Mouse (Mus musculus) midbrain, postnatal 0 days (tissue): ENCODE measurements around the gene Zfp810. TPM values are rescaled to one million over a fixed set of nuclear protein-coding genes. Genes with fewer than 3 reads are reported as not detected.
A peak's percentile ranks its signal among the peaks of the same experiment; 100 is the strongest.
"Not testable (repeated sequence)": the region's sequence is repeated elsewhere in the genome, so short reads cannot be mapped to it uniquely, and the experiment has no call there.

ENCODE experiments used
- ATAC-seq: fragments of 200-750 bp; cut with Nextera tagmentation; 2 replicates; pipeline ENCODE4 v1.8.0; 2017; ENCODE audit warnings: moderate number of reproducible peaks, mild to moderate bottlenecking, moderate TSS enrichment, moderate library complexity; ENCODE audit not compliant: low FRiP score
- DNase-seq: peaks from one replicate; pipeline ENCODE4 v3.0.0-alpha.2; 2015; ENCODE audit warnings: low spot score
- H3K27ac ChIP-seq: fragments of 300-500 bp; sonication (generic); 2 replicates; pipeline ENCODE4 v1.5.1; 2014; ENCODE audit warnings: low read depth, mild to moderate bottlenecking, low read length, mixed read lengths
- H3K27me3 ChIP-seq: fragments of 300-500 bp; sonication (generic); 2 replicates; pipeline ENCODE4 v1.6.1; 2014; ENCODE audit warnings: low read length, control low read depth, mixed read lengths; ENCODE audit not compliant: insufficient read depth
- H3K36me3 ChIP-seq: fragments of 300-500 bp; sonication (generic); 2 replicates; pipeline ENCODE4 v1.6.1; 2014; ENCODE audit warnings: low read length, control low read depth, mixed read lengths; ENCODE audit not compliant: insufficient read depth
- H3K4me1 ChIP-seq: fragments of 300-500 bp; sonication (generic); 2 replicates; pipeline ENCODE4 v1.6.1; 2014; ENCODE audit warnings: mild to moderate bottlenecking, control low read depth, antibody characterized with exemption, low read length, mixed read lengths; ENCODE audit not compliant: insufficient read depth
- H3K4me2 ChIP-seq: fragments of 300-500 bp; sonication (generic); 2 replicates; pipeline ENCODE4 v1.6.1; 2014; ENCODE audit warnings: low read depth, mild to moderate bottlenecking, low read length, mixed read lengths; ENCODE audit not compliant: poor library complexity, severe bottlenecking
- H3K4me3 ChIP-seq: fragments of 300-500 bp; sonication (generic); 2 replicates; pipeline ENCODE4 v1.5.1; 2014; ENCODE audit warnings: low read depth, mild to moderate bottlenecking, low read length, moderate library complexity
- H3K9ac ChIP-seq: fragments of 300-500 bp; sonication (generic); replicated peaks from 2 replicates; pipeline ENCODE4 v1.6.1; 2014; ENCODE audit warnings: mild to moderate bottlenecking, low read length, moderate library complexity, mixed read lengths; ENCODE audit not compliant: poor library complexity, severe bottlenecking
- H3K9me3 ChIP-seq: fragments of 300-500 bp; sonication (generic); 2 replicates; pipeline ENCODE4 v1.6.1; 2016; ENCODE audit warnings: low read length, control low read depth
- CTCF ChIP-seq: IDR thresholded peaks from 2 replicates; pipeline ENCODE4 v1.5.1; 2016; ENCODE audit warnings: antibody characterized with exemption, mild to moderate bottlenecking
- WGBS: fragments of 180-500 bp; shearing (Covaris S2); extraction: QIAGEN DNeasy Blood & Tissue Kit; methylation state at CpG from one replicate; pipeline ENCODE4 v1.1.7; 2014; 5-methylcytosine and 5-hydroxymethylcytosine counted together
- polyA plus RNA-seq: library from polyadenylated mRNA; unstranded; fragments of >200 nt; fragmentation: Nextera tagmentation; extraction: Ambion mirVana; gene quantifications from 2 replicates; pipeline ENCODE4 v1.2.1, GENCODE M21; 2015
- total RNA-seq: library from RNA; depleted of rRNA; stranded (reverse); fragments of >200 nt; gene quantifications from 2 replicates; pipeline ENCODE4 v1.2.3, GENCODE M21; 2014

Gene Zfp810
- total and polyA plus RNA-seq, 2 experiments from 2014 or later = 24.9 to 31.1 TPM

GRCm38 (mm10) chr9:22327475-22328387 is 20.3 kb upstream of the Zfp810 start:
- 1% methylated on average over 32 of the region's 32 CpGs for WGBS
- no peaks in the 10 kb centered on the region for H3K9me3 ChIP-seq
- peak overlapping the region; percentile 42 for H3K4me3 ChIP-seq
- TF ChIP-seq CTCF = peak; percentile 87
- no peaks in the 10 kb centered on the region for H3K27me3 ChIP-seq
- no peaks in the 10 kb centered on the region for H3K4me1 ChIP-seq
- H3K27ac ChIP-seq = peak overlapping the region; percentile 52
- H3K4me2 ChIP-seq = peak overlapping the region; percentile 87
- DNase-seq = peak; percentile 91
- no peaks in the 10 kb centered on the region for H3K36me3 ChIP-seq
- ATAC-seq = peak; percentile 90
- peak overlapping the region; percentile 59 for H3K9ac ChIP-seq

GRCm38 (mm10) chr9:22327099-22327474 is 19.6 kb upstream of the Zfp810 start:
- H3K36me3 ChIP-seq = no peaks in the 10 kb centered on the region
- WGBS = 16% methylated on average over 9 of the region's 9 CpGs
- H3K4me3 ChIP-seq = peak overlapping the region; percentile 42; the same call in 1 of the 2 replicates
- no peak for TF ChIP-seq CTCF
- peak overlapping the region; percentile 87 for H3K4me2 ChIP-seq
- DNase-seq (peak; percentile 4), ATAC-seq (no peak)
- 0 out of 2 replicates have a peak overlapping the region, but pooled peaks have one; percentile 59 for H3K9ac ChIP-seq
- no peaks in the 10 kb centered on the region for H3K27me3 ChIP-seq
- H3K27ac ChIP-seq = peak overlapping the region; percentile 2; the same call in 1 of the 2 replicates
- H3K9me3 ChIP-seq = no peaks in the 10 kb centered on the region
- no peaks in the 10 kb centered on the region for H3K4me1 ChIP-seq

GRCm38 (mm10) chr9:22324579-22324978 is 17.1 kb upstream of the Zfp810 start:
- Histone ChIP-seq H3K9me3 (no peaks in the 10 kb centered on the region), H3K4me1 (no peaks in the 10 kb centered on the region), H3K36me3 (no peaks in the 10 kb centered on the region), H3K4me2 (no peak overlapping the region), H3K27me3 (no peaks in the 10 kb centered on the region), H3K4me3 (no peak overlapping the region), H3K27ac (no peak overlapping the region), H3K9ac (no peak overlapping the region)
- DNase-seq = no peak
- no peak for ATAC-seq
- no peak for TF ChIP-seq CTCF
- 100% methylated on average over 1 of the region's 1 CpGs for WGBS

GRCm38 (mm10) chr9:22322381-22323211 is 15.1 kb upstream of the Zfp810 start:
- 82% methylated on average over 8 of the region's 8 CpGs for WGBS

GRCm38 (mm10) chr9:22319109-22319508 is 11.7 kb upstream of the Zfp810 start:
- no peak for TF ChIP-seq CTCF
- no peak for DNase-seq
- Histone ChIP-seq H3K9ac (no peak overlapping the region), H3K4me3 (no peak overlapping the region), H3K4me2 (no peak overlapping the region), H3K9me3 (no peaks in the 10 kb centered on the region), H3K27ac (no peak overlapping the region), H3K36me3 (no peaks in the 10 kb centered on the region), H3K4me1 (no peaks in the 10 kb centered on the region), H3K27me3 (no peaks in the 10 kb centered on the region)
- 94% methylated on average over 1 of the region's 1 CpGs for WGBS
- no peak for ATAC-seq

More at GRCm38 (mm10) chr9:22322381-22323211, 15.1 kb upstream of the Zfp810 start:
- H3K27ac ChIP-seq = no peak overlapping the region
- H3K9me3 ChIP-seq = no peaks in the 10 kb centered on the region
- no peaks in the 10 kb centered on the region for H3K27me3 ChIP-seq
- H3K9ac ChIP-seq = no peak overlapping the region
- no peaks in the 10 kb centered on the region for H3K36me3 ChIP-seq
- ATAC-seq (no peak), DNase-seq (no peak)
- H3K4me3 ChIP-seq = no peak overlapping the region
- TF ChIP-seq CTCF = no peak
- no peak overlapping the region for H3K4me2 ChIP-seq
- no peaks in the 10 kb centered on the region for H3K4me1 ChIP-seq

- not testable (repeated sequence) for DNase-seq, ATAC-seq, H3K27ac ChIP-seq, H3K9me3 ChIP-seq, H3K4me3 ChIP-seq, H3K27me3 ChIP-seq, H3K36me3 ChIP-seq, H3K4me2 ChIP-seq, H3K4me1 ChIP-seq, H3K9ac ChIP-seq
- WGBS = 64% methylated on average over 5 of the region's 5 CpGs
Measured at GRCm38 (mm10) chr9:22316047-22316446, 8.6 kb upstream of the Zfp810 start.
